Mouse (Mus musculus) brain, adult 2 months (tissue): ENCODE data around the gene Ly75.

Source experiments
- DNase-seq: peaks from one replicate; pipeline ENCODE4 v3.0.0; 2011; ENCODE audit warnings: low read depth, low spot score

The Ly75 gene

DNA sequence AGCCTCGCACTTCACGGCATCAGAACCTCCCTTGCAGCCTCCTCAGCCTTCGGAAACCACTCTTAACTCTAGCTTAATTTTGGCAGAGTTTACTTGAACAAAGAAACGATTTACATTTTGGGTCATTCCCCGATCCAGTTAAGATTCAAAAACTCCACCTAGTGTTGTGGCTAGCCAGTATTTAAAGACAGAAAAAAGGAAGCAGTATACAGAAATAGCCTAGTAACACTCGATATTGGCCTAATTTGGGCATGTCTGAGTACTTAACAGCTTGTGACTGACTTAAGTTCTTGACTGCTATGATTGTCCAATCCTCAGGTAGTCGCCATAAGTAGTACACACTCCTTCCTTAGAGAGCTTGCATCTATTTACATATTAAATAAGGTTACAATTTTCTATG is 56.2 kb downstream of the Ly75 start:
- no peak for DNase-seq

DNA sequence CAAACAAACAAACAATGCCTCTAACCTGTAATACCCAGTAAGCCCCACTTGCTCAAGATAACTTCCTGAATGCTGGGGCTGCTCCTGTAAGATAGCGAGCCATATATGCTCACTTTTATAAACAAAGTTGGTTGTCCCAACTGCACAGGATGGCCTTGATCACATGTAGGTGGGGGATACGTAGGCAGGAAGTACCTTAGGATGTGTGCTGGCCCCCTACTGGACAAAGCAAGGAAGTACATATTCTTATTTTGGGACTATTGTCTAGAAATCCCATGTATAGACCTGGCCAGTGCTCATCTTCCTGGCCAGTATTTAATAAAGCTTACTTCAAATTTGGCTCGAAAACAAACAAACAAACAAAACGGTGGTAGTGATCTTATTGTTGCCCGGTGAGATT is 59.7 kb downstream of the Ly75 start:
- no peak for DNase-seq

DNA sequence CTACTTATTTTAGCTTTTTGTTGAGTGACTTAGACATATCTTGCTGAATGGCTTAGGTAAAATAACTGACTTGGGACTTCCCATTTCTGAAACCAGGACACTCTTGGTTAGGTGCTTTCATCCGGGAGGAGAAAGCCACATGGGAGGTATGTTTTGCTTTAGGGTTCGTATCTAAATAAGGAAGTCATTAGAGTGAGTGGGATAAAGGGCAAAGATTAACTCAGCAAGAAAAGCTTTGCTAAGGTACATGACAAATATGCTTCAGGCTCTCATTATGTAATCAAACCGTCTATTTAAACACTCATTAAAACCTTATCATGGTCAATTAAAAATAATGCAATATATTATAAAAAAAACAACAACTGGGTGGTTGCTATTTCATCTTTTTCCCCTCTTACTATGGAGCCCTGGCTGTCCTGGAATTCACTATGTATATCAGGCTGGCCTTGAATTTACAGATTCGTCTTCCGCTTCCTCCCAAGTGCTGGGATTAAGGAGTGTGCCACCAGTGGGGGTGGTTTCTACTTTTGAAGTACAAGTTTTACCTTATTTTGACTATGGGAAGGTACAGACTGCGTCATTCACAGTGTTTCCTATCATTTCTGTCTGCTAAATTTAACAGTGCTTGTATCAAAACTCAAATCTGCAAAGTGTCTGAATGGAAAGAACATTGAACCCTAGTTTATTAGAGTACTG is 60.9 kb downstream of the Ly75 start:
- peak; percentile 38 for DNase-seq

DNA sequence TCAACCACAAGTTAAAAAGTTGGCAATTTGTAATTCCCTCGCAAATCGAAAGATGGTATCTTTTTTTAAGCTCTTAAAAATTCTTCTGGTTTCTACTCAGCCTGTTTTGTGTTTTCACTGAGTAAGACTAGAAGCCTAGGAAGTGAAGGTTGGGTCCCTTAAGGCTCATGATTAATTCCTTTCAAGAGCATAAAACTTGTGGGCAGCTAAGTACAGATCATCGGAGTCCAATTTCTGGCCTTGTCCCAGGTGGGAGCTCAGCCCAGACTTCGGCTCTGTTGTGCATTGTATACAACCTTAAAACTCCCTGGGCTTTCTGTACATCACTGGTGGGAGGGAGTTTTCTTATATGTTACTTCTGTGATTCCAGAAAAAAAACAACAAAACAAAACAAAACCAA is 79.3 kb downstream of the Ly75 start:
- DNase-seq, result no peak

DNA sequence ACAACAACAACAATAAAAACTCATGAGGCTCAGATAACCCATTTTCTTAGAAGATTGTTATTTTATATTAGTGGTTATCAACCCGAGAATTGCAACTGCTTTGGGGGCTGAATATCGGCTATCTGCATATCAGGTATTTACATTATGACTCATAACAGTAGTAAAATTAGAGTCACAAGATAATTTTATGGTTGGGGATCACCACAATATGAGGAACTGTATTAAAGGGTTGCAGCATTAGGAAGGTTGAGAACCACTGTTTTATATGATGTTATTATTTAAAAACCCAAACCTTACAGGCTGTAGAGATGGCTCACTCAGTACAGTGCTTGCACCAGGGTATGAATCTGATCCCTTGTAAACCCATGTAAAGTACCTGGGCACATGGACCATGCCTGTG is 83.8 kb downstream of the Ly75 start:
- DNase-seq, result no peak

DNA sequence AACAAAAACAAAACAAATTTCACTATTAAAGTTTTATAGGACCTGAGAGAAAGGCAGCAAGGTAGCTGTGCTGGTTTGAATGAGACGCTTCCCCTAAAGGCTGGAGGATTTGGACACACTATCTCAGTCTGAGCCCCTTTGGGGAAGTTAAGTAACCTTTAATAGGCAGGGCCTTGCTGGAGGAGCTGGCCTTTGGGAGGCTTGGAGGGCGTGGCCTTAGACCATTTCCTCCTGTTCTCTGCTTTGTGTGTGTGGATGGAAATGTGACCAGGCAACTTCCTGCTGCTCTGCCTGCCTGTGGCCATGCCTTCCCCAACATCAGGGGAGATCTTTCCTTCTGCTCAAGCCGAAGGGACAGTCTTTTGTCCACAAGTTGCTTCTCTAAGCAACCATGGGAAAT is 84.8 kb downstream of the Ly75 start:
- DNase-seq, result no peak

DNA sequence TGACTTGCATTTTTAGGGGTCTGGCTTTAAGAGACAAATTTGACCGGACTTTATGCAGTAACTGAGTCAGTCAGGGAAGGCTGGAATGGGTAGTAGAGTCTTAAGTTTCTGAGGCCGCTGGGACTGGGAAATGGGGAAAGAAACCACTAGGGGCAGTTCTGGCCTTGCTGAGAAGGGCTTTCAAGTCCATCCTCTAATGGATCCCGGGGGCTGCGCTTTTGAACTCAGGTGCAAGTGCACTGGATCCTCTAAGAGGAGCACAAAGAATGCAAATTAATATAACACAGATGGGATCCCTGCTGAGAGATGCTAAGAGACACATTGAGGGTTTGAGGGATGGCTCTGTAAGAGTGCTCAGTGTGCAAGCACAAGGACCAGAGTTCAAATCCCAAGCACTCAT is 91.7 kb downstream of the Ly75 start:
- DNase-seq, result no peak

DNA sequence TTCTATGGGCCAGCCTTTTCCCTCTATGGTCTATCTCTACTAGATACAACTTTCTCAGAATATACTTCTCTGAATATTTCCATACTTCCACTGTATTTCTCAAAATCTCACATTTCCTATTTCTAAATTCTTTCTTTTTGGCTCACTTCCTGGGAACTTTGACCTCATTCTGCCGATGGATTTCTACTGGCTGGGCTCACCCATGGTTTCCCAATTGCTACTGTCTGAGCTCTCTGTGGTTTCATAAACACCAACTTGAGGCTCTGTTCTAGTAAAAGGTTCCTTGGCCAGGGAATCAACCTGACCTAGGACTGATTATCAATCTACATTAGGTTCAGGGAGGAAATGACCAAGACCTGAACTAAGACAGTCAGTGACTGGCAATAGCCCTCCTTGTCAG is 93.7 kb downstream of the Ly75 start:
- DNase-seq, result no peak

DNA sequence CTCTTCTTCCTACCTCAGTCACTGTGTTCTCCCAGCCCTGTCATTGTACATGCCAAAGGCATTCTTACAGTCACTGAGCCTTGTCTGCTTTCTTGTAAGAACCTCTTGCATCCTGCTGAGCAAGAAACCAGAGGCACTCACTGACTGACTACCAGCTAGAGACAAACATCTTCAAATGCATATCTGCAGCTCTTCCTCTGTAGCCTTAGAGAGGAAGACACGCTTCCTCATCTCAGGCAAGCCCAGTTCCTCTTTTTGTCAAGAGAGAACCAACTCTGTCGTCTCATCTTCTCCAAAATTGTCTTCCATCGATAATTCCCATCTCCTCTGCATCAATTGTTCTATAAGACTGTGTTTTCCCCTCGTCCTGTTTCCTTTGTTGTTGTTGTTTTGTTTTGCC is 94.5 kb downstream of the Ly75 start:
- DNase-seq, result peak; percentile 19

DNA sequence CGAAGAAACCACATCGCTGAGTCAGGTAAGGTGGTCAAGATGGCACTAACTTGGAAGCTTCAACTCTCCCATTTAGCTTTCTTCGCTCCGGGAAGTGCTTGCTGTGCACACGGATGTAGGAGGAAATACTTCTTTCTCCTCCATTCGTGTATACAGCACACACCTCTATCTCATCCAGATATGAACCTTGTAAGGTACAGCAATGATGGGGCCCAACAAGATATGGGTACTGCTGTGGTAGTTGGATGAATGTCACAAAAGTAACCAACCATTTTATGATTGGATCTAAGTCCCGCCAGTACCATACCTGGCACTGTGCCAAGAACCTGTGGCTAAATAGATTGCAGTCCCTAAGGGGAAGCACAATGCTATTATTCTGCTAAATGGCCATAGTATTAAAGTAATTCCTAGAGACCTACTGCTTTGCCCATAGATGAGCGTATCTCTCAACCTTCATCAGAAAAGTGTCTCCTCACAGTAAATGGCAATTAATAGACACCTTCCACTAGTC is 97.9 kb downstream of the Ly75 start:
- DNase-seq, result no peak

DNA sequence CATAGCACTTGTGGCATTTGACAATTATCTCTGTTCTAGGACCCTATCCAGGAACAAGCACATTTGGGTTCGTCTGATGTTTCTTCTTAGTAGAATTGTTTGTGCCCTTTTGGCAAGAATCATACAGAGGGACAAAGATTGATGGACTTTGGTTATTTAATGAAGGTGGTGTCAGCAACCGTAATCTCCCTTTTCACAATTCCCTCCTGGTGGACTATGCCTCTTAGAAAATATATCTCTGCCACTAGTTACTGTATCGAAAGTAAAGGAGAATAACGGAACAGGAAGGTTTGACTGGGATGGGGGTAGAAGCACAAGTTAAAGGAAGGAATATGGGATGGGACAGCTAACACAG is 98.7 kb downstream of the Ly75 start, which contains the start of gene Cd302:
Cd302 (minus strand) TSS at position 22 of the 355 bp plus-strand sequence.
- no peak for DNase-seq

DNA sequence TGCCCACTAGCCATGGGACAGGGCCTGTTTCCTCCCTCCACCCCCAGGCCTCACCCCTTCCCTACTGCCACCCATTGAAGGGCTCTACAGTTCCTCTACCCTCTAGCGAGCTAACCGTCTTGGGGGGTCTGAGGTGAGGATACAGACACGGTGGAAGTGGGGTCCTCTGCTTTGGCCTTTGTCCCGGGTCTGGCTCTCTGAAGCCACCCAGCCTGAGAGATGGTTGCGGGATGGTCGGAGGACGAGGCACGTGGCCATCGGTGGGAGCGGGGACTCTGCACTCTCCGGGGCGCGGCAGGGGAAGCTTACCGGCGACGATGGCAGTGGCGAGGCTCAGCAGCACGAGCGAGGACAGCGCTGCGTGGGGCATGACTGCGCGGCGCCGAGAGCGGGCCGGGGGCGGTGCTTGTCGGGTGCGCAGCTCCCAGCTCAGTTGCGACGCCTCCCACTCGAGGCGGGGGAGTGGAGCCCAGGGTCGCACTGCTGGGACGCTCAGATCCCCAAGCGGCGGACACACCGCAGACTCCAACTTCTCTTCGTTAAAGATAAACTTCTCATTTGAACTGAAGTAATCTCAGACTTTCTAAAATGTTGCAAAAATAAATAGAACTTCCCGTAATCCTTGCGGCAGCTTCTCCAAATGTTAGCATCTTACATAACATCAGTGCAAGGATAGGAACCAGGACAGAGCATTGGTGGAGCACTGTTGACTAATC is 99.2 kb downstream of the Ly75 start:
- DNase-seq, result peak; percentile 66

DNA sequence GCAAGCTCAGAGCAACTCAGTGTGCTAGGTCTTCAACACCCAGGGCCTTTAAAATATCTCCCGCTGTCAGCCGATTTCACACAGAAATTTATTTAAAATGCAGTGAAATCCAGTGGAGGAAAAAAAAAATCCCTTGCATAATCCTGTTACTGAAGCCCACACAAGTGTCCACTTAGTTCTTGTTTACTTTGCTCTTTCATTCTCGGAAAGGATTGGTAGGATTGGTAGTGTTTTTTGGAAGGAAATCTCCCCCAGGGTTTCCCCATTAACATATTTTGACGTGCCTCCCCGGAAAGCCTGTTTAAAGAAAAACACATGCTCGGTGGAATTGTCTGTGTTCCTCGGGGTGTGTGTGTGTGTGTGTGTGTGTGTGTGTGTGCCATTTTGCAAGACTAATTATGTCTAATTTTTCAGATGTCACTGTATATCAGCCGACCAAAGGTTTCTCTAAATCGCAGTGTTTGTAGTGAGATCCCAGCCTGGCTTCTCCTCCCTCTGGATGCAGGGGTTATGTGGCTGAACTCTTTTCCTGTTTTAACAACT is 99.8 kb downstream of the Ly75 start:
- peak; percentile 23 for DNase-seq

DNA sequence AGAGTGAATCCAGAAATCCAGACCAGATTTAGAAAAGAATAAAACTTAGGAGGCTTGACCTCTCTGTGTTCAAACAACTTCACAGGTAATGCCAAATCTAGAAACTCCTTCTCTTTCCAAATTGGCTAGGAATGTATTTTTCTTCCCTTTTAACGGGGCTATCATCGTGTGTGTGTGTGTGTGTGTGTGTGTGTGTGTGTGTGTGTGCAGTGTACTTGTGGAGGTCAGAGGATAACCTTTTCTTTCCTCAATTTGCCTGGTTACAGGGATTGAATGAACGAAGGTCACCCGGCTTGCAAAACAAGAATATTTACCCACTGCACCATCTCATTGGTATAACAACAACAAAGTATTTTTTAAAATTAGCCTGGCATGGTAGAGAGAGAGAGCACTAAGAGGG is 100.5 kb downstream of the Ly75 start:
- no peak for DNase-seq

DNA sequence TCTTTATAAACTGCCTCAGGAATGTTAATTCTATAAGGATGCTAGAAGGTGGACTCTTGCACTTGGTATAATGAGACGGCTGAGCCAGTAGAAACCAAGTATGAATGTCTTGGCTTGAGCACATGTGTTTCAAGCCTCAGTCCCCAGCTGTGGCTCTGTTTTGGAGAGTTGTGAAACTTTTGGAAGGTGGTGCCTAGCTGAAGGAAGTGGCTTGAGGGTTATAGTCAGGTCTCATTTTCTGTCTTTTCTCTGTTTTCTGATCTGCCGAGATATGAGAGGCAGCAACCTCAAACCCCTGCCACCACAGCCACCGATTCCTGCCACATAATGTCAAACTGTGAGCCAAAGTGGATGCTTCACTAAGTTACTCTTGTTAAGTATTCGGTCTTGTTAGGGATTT is 104.5 kb downstream of the Ly75 start:
- no peak for DNase-seq

DNA sequence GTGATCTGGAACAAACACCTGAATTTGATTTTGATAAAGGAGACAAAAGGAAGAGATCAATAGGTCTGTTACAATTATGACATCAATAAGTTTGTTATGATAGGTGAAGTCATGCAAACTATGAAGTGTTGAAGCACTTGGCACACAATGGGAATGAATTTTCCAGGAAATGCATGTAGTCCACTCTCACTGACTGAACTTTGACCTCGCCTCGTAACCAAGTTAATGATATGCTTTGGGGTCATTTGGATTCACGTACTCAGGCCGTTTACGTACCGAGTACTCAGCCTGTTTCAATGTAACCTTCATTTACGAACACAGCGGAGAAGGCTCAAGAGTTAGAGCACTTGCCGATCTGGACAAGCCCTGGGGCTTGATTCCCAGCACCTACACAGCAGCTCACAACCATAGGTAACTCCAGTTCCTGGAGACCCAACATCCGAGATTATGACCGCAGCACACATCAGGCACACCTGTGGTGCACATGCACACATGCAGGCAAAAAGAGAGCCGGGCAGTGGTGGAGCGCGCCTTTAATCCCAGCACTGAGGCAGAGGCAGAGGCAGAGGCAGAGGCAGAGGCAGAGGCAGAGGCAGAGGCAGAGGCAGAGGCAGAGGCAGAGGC is 113.1 kb downstream of the Ly75 start:
- DNase-seq, result no peak

DNA sequence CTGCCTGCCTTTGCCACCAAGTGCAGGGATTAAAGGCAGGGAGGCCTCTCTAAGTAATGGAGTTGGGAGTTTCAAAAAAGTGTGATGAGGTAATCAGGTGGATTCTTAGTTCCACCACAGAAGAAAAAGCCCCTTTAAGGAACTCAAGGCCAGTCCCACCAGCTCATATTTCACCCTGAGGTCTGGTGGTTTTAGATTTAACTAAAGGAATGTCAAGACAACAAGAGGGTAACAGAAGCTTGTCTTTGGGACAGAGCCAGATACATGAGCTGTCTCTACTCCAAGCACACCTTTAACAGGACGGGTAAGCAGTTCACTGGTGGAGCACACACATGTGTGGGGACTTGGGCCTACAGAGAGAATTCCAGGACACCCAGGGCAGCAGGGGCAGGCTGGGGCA is 115.5 kb downstream of the Ly75 start:
- DNase-seq, result no peak

DNA sequence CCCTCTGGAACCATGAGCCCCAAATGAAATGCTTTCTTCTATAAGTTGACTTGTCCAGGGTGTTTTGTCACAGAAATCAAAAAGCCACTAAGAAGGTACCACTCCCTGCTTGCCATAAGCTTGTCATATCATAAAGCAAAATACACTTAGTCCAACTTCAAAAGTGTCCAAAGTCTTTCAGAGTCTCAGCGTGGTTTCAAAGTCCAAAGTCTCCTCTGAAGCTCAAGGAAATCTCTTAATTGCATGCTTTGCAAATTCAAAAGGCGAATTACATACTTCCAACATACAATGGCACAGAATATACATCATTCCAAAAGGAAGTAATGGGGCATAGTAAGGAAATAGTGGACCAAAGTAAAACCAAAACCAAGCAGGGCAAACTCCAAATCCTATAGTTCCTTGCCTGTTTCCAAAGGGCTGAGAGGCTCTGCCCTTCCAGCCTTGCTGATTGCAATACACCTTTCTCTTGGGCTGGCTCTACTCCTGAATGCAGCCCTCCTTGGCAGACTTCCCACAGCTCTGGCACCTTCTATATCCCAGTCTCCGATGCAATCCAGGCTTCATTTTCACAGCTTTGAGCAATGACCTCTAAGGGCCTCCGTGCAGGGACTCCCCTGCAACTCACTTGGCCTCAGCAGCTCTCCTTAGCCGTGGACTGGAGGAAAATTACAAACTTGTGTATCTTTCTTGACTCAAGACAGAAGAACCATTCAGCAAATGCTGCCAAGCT is 122.3 kb downstream of the Ly75 start:
- DNase-seq, result no peak

DNA sequence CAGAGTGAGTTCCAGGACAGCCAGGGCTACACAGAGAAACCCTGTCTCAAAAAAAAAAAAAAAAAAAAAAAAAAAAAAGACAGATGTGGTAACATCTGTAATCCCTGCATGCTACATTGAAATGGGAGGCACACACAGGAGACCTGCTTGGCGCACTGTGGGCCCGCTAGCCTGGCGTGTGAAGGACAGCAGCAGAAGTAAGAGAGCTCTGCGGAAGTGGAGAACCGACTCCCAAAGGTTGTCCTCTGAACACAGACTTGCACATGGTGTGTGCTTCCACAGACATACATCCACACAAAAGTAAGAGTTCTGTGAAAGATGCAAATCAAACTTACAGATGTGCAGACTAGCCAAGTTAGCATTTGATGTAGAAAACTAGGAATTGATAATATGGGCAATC is 123.9 kb downstream of the Ly75 start:
- no peak for DNase-seq

DNA sequence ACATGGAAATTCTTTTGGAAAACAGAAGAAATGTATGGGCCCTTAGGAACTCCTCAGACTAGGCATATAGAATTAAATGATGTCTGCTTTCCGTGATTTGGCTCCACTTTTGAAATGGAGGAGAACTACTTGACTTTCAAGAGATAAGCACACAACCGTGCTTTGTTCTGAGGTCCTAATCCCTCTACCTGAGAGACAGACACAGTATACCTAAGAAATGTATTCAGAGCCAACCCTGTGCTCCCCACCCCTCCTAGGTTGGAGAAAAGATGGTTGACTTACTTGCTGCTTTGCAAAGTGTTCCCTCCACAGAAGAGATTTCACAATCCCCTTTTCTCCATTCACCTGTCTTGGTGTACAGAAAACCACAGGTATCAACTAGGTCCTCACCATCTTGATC is 126.4 kb downstream of the Ly75 start:
- no peak for DNase-seq

DNA sequence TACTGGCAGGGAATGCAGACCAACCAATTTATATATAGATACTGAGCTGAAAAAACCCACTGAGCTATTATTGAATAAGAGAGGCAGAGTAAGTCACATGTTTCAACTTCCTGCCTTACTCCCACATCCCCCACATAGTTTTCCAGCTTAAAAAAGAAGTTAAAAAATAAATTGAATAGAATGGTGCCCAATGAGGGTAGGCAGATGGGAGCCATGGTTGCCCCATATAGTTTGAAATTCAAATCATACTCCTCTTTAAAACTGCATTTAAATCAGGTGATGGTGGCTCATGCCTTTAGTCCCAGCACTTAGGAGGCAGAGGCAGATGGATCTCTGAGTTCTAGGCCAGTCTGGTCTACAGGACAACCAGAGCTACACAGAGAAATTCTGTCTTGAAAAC is 129.6 kb downstream of the Ly75 start:
- peak; percentile 66 for DNase-seq

DNA sequence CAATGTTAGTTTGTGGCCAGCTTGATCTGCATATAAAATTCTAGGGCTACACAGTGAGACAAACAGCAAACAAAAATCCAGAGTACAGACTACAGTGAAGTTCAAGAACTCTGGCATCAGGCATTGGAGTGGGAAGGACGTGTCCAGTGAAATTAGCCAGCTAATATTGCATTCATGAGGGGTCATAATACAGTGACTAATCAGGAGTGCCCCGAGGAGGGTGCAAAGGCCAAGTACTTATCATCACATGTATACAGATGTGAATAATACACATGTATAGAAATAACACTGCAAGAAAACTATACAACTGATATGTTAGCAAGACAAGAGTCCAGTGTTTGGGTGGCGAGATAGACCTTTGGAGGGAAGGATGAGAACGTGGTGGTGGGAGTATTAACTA is 130.3 kb downstream of the Ly75 start:
- DNase-seq, result no peak
